Mouse (Mus musculus) adrenal gland, adult 18-20 months (tissue): ENCODE measurements around the gene Ghrhr. TPM values are rescaled to one million over a fixed set of nuclear protein-coding genes. Genes with fewer than 3 reads are reported as not detected.

Source experiments
- DNase-seq, 2 experiments: peaks; one replicate each; pipeline ENCODE4 v3.0.0; 2021 to 2022; ENCODE audit warnings: low spot score in 2 of 2
- total RNA-seq, 2 experiments: library from RNA; stranded (reverse); gene quantifications; 1 replicate in 1 of 2; 2 replicates in 1 of 2; pipeline ENCODE4 v1.2.3; 2021

Ghrhr gene
- total RNA-seq, 2 experiments from 2014 or later, result not detected

DNA sequence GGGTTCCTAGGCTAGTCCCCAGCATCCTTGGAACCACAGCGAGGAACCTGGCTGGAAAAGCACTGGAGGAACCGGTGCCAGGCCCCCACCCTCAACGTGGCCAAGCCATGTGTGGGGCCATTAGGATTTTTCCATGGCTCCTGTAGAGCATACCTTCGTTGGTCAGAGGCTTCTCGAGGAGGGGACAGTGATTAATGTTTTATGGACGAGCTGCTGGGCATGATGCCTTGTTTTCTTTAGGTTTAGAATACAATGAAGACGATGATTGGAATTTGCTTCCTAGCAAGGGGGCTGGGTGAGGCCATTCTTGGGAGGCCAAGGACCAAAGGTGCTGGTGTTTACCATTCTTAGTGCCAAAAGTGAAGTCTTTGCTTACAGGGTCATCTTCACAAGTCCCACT is 24.4 kb upstream of the Ghrhr start:
- DNase-seq, result peak in 1 of 2 experiments; percentile 7

DNA sequence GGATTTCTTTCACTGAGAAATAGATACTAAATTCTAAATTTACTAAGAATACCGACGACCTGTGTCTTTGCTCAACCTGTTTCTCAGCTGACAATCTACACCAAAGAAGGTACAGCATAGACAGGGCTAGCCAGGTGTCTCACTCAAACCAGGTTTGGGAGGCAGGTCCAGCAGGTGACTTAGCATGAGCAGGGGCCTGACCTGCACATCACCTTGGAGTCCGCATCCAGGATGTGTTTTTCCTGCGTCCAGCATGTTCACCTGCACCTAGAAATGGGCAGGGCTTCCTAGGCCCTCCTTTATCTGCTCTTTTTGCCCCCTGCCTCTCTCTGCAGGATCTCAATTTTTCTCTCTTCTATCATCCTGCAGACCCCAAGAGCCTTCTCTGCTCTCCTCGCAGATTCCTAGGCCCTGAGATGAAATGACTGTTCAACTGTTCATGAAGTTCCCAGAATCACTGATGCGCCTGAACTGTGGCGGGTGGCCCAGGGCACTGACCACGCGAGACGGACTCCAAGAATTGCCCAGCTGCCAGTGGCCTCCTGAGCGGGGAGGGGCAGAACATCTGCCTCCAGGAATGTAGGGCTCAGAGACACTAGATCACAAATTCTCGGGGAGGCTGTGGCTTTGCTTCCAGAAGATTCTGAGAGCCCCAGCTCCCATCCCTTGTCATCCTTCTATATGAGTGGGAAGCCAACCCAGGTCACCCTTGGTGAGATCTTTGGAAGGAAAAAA is 22.2 kb upstream of the Ghrhr start:
- peak in 1 of 2 experiments; percentile 5 for DNase-seq

DNA sequence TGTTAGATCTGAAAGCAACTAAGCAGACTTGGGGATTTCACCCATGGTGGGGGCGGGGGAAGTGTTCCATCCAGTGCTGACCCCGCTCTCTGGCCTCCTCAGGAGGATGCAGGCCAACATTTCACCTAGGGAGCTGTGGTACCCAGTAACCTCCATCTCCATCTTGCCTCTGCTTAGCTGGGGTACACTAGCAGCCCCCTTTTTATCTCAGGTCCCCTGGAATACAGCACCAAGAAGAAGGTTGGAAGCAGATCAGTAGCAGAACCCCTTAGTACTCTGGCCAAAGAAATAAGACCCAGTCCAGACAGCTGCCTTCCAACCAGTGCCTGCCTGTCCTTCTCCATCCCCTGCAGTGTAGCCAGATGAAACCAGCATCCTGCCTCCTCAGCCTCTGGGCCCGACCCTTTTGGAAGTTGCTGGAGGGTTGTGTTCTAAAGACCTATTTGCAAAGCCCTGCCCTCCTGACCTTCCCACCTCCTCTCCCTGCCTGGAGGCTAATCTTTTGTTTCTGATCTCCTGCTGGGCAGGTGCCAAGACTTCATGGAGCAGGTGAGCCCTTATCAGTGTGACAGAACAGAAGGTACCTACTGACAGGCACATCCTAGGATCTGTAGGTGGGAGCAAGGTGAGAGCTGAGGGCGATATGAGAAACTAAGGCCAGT is 21.5 kb upstream of the Ghrhr start:
- no peak for DNase-seq

DNA sequence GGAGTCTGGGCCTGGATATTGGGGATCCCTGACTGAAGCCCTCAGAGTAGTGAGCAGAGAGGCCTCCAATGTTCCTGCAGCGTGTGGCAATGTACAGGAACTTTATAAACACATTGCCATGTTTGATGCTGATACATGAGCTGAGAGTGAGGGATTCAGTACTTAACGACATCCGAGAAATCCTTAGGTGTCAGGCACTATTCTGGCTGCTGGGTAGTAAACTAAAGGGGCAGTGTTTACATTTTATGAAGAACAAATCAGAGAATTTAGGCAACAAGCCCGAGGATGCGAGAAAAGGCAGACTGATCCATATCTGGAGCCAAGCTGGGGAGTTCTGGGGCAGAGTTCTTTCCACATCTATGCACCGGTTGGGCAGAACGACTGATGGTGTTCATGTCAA is 20.5 kb upstream of the Ghrhr start:
- DNase-seq, result no peak

DNA sequence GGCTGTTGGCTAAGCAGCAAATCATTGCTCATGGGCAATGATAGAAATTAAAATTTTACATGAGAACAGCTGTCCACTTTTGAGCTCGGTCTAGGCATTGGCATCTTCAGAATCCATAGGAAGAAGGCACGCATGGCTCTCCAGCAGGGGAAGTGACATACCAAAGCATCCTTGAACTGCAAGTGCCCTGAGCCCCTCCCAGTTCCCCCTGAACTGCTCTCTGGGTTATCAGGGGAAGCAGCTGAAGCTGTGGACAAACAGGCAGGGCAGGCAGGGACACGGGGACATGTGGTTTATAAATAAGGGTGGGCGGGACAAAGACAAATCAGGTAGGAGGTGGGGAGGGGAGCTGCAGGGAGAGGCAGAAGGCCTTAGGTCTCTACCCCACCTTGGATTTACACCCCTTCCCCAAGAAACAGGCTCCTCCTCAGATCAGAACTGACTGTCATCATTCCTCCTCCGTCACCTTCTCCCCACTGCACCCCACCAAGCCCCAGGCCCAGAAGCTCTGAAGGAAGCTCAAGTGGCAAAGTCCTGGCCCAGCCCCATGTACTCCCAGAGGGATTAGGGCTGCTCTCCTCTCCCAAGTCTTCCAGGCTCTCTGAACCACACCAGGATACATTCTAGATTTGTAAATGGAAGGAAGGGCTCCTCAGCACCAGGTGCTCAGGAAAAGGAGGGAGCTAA is 19.9 kb upstream of the Ghrhr start:
- DNase-seq, result no peak

DNA sequence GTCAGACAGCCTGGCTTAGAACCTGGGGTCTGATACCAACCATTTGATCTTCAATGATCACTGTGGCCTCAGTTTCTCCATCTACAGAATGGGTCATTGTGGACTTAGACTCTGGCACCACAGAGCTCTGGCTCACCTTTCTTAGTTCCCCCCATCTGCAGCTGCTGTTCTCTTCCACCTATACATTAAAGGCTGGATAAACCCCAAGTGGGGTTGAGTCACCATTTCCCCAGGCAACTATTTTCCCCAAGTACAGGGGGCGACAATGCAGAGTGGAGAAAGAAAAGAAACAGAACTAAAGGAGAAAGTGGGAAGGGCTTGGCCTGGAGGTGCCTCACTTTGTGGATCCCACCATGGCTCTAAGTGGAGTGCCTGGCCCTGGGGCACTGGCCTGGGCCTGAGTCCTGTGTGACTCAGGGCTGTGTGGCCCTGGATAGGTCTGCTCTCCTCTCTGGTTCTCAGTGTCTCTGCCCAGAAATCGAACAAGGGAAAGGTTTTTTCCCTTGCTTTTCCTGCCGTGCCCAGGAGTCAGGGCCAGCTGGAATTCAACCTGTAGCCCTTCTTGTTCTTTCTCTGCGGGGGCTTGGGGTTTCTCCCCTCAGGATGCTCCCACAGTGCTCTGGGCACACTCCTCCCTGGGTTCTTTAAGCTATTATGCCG is 19.0 kb upstream of the Ghrhr start:
- DNase-seq, result no peak

DNA sequence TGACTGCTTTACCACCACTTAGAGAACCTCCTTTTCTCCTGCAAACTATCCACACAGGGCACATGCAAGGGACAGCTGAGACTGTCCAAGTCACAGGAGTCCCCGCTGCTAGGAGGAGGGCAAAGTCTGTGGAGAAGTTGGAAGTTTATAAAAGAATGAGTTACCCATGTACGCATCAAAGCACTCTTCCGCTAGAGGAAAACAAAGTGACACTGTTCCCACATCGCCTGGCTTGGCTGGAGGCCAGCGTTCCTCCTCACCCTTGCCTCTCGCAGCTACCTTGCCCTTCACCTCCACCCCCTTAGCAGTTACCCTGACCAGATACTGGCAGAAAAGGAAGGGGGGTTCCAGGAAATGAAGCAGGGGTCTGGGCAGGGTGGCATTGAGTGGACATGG is 18.5 kb upstream of the Ghrhr start:
- DNase-seq, result no peak

DNA sequence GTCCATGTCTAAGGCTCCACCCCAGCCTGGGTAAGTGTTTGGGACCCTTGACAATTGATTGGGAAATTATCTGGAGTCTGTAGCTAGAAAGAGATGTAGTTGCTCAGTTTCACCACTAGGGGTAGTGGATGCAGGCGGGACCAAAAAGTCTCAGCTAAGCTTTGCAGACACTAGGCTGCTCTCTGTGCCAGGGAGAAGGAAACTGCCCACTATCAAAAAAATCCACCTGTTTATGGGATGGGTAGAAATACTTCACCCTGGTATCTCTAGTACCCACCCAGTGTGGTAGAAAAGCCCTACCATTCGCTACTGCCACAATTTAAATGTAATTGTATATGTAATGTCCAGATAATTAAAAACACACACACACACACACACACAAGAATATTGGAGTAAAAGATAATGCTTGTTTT is 17.4 kb upstream of the Ghrhr start:
- no peak for DNase-seq

DNA sequence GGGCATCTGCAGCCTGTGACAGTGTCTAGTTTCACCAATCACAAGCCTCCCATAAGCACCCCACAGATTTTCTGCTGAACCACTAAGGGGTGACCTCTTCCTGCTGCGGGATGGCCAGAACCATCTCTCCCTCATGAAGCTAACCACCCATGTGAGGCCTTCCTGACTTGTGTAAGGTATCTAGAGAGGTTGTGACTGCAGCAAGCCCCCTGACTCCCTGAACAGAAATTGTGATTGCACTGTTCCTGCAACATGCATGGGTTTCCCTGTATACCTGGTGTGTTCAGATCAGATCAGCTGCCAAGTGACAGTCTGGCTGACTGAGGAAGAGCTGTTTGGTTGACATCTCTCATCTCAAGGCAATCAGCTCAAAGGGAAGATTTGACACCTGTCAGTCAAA is 13.4 kb upstream of the Ghrhr start:
- DNase-seq, result no peak

DNA sequence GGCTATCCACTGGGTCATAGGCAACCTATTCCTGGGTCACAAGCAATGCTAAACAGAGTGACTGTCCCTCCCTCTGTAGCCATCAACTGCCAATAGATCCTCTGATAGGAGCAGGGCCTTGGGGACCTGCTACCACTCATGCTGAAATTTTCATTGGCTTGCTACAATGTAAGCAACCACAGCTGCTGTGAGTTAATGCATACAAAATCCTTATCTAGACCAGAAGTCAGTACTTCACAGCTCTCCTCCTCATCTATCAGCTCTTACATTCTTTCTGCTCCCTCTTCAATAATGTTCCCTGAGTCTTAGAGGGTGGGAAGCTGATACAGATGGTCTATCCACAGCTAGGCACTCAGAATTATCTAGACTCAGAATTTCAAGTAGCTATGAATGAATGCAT is 9.0 kb upstream of the Ghrhr start:
- DNase-seq, result no peak

DNA sequence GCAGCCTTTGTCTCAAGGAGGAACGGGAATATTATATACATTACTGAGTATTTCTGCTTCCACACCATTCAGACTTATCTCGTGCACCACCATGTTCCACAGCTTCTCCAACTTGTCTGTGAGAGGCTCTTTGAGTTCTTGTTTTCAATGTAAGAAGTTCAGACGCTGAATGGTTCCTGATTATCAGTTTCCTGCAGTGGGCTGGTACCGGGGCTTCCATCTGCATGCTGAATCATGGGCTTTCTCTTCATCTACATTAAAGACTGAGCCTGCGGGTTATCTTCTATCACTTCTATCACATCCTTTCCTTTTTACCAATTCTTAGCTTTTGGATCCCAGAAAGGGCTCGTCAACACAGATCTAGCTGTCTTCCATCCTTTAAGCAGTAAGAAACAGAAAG is 5.3 kb upstream of the Ghrhr start:
- DNase-seq, result no peak

DNA sequence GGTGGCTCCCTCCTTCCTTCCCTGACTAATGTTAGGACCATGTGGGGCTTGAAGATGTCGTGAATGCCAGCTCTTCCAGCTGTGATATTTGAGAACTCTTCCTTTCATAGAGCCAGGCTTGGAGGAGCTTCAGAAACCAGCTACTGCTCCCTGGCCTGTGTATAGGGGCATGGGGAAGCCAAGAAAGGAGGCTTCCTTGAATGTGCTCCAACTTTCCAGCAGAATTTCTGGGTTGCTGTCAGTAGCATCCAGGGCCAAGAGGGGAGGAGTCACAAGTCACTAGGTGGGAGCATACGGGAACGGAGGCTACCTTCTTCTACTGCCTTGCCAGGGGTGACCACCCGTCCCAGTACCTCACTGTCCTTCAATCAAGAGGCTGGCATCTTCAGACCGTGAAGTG is 416 bp downstream of the Ghrhr start:
- no peak for DNase-seq

DNA sequence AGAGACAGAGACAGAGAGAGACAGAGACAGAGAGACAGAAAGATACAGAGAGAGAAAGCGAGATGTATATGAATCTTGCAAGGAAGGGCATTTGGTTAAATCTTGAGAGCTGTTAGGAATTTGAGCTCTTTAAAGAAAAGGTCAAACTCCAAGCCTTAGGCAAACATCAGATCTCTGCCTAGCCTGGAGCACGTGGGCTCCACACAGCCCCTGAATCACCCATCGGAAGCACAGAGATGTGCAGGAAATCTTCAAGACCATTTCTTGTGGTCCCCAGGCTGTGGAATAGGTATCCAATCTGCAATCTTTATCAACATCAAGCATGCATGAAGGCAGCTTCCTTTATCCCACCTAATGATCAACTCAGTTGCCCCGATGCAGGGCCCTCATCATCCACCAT is 1.4 kb downstream of the Ghrhr start:
- DNase-seq, result no peak

DNA sequence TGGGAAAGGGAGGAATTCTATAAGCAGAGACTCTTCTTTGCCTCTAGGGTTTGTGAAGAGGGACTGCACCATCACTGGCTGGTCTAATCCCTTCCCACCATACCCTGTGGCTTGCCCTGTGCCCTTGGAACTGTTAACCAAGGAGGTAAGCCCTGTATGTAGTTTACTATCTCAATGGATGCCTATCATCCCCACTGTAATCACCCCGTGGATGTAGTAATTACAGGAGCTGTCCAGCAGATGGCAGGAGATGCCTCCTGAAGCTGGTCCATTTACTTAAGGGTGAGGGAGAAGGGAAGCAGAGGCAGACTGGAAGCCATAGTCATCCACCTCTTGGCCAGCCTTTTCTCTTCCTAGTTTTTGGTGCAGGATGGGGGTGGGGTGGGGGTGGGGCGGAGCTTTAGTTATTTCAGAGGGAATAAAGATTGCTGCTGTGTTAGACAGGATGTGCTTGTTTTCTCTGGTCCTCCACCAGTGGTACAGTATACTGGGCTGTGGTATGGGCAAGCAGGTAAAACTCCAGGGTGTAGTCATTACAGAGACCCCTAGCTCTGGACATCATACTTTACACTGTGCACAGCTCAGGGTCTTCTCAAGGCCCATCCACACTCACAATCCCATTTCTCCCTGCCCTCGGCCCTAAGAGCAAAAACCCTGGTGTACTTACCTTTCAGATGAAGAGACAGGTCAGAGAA is 3.7 kb downstream of the Ghrhr start:
- peak in 1 of 2 experiments; percentile 36 for DNase-seq

DNA sequence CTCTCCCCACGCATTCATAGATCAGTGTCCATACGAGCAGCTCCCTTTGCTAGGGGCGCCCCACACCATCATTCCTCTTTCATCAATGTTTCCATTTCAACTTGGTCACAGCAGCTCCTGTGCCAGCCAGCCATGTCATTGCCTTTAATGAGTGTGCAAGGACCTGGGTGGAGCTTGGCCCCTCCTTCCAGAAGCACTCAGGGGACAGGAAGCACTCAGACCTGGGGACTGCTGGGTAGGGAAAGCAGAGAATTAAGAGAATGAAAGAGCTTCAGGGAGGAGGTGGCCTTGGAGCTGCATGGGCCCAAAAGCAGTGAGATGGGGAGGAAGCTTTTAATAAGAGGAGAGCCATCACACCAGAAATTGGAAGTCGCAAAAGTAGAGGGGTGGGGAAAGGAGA is 5.9 kb downstream of the Ghrhr start:
- DNase-seq, result no peak

DNA sequence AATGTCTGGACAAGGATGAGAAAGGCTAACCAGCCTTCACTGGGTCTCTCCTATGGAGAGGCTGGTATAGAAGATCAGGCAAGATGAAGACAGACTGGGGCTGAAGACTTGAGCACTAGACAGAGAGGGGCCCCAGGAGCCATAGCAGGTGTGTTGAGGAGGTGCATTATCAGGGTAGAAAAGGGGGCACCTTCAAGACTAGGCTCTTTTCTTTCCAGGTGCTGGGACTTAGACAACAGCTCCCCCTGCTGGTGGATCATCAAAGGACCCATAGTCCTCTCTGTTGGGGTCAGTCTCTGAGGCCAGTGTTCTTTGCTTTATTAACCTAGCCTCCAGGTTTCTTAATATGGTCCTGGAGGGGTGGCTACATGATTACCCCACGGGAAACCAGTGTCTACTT is 7.8 kb downstream of the Ghrhr start:
- DNase-seq, result peak; percentile 59 to 60

DNA sequence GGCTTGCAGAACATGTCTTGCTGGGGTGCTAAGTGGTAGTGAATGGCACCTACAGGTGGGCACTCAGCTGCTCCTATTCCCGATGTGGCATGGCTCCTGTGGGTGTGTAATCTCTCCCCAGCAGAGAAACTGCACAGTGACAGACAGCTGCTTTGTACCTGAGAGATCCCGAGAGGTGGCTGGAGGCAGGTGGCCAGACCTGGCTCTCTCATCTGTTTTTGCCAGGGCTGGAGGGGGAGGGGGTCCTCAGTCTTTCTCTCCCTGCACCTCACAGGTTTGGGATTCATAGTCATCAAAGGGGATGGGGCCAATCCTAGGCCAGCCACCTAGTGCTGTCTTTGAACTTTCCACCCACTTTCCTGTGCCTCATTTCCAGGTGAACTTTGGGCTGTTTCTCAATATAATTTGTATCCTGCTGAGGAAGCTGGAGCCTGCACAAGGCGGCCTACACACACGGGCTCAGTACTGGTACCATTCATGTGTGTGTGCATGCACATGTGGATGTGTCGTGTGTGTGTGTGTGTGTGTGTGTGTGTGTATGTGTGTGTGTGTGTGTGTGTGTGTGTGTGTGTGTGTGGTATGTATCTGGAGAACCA is 8.4 kb downstream of the Ghrhr start:
- no peak for DNase-seq

DNA sequence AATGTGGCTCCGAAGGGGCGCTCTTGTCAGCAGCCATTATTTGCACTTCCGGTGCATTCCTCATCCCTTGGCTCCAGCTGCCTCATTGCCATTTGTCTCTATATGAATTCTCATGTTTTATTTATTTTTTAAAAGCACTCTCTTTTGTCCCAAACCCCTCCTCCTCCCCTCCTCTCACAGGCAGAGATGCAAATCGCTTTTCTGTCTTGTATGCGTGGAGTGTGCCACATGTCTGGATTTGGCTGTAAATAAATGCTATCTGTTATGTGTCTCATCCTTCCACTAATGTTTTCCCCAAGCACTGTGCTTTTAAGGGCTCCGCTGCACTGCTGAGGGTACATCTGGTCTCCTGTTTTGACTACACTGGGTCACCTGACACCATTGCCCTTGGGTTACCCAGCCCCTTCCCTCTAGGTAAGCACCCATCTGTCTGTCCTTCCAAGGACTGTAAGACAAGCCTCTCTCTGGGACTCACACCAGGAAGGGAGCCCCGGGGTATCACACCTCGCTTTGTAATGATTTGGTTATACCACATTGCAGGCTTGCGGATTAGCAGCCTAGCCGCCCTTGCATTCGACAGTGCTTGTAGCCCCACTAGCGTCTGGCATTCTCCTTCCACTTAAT is 12.6 kb downstream of the Ghrhr start:
- DNase-seq, result no peak

DNA sequence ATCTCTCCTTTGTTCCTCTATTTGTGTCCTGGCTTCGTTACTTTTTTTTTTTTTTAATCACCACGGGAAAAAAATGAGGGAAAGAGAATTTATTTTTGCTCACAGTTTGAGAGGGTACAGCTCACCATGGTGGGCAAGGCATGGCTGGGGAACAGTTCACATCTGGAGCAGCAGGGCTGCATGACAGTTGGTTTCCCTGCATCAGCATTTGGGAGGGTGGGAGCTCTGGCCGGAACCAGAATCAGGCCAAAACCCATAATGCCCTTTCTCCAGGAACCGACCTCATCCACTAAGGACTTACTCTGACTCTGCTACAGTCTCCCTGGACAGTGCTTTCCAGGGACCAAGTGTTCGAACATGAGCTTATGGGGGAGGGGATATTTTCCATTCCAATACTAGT is 13.2 kb downstream of the Ghrhr start:
- no peak for DNase-seq

DNA sequence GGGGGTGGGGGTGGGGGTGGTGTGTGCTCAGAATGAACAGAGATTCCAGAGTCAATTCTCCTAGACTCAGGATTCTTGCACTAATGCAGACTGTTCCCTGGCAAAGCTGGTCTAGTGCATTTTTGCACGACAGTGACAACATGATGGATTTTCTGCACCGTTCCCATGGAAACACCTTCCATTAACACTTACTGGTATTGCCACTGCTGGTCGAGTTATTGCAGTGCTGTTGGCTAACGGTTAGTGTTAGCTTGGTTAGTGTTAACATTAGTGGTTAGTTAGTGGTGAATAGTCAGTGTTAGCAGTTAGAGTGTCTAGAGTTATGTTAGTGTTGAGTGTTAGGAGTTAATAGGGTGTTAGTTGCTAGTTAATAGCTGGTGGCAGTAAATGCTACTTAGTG is 15.7 kb downstream of the Ghrhr start:
- DNase-seq, result no peak
